Mouse (Mus musculus) embryonic facial prominence, embryonic 11.5 days (tissue): Measurements from ENCODE around the gene Rfc2. TPM values are rescaled to one million over a fixed set of nuclear protein-coding genes. Genes with fewer than 3 reads are reported as not detected.

Experiments used
- ATAC-seq: fragments of 200-750 bp; cut with Nextera tagmentation; replicated peaks from 2 replicates; pipeline ENCODE4 v1.8.0; 2017; ENCODE audit warnings: low read depth; ENCODE audit not compliant: insufficient number of reproducible peaks, low FRiP score, low TSS enrichment
- DNase-seq: peaks from one replicate; pipeline ENCODE4 v3.0.0-alpha.2; 2015; ENCODE audit warnings: low spot score
- H3K27ac ChIP-seq: fragments of 300-500 bp; sonication (generic); replicated peaks from 2 replicates; pipeline ENCODE4 v1.5.1; 2014; ENCODE audit warnings: mild to moderate bottlenecking, low read depth, low read length, control low read depth
- H3K27me3 ChIP-seq: fragments of 300-500 bp; sonication (generic); 2 replicates; pipeline ENCODE4 v1.6.1; 2014; ENCODE audit warnings: mild to moderate bottlenecking, low read length, moderate library complexity, mixed read lengths; ENCODE audit not compliant: control insufficient read depth, insufficient read depth
- H3K36me3 ChIP-seq: fragments of 300-500 bp; sonication (generic); replicated peaks from 2 replicates; pipeline ENCODE4 v1.6.1; 2014; ENCODE audit warnings: low read depth, mild to moderate bottlenecking, low read length, moderate library complexity, mixed read lengths; ENCODE audit not compliant: control insufficient read depth, insufficient read depth
- H3K4me1 ChIP-seq: fragments of 300-500 bp; sonication (generic); 2 replicates; pipeline ENCODE4 v1.6.1; 2014; ENCODE audit warnings: low read length, mixed read lengths; ENCODE audit not compliant: control insufficient read depth, insufficient read depth
- H3K4me2 ChIP-seq: fragments of 300-500 bp; sonication (generic); 2 replicates; pipeline ENCODE4 v1.6.1; 2014; ENCODE audit warnings: low read depth, mild to moderate bottlenecking, control low read depth, low read length, moderate library complexity
- H3K4me3 ChIP-seq: fragments of 300-500 bp; sonication (generic); 2 replicates; pipeline ENCODE4 v1.5.1; 2014; ENCODE audit warnings: low read depth, low read length, control low read depth
- H3K9ac ChIP-seq: fragments of 300-500 bp; sonication (generic); replicated peaks from 2 replicates; pipeline ENCODE4 v1.6.1; 2014; ENCODE audit warnings: mild to moderate bottlenecking, control low read depth, low read length
- H3K9me3 ChIP-seq: fragments of 300-500 bp; sonication (generic); replicated peaks from 2 replicates; pipeline ENCODE4 v1.6.1; 2016; ENCODE audit warnings: mild to moderate bottlenecking, low read length, inconsistent platforms, mixed read lengths; ENCODE audit not compliant: control insufficient read depth
- WGBS: fragments of 180-500 bp; shearing (Covaris S2); extraction: QIAGEN DNeasy Blood & Tissue Kit; methylation state at CpG from one replicate; pipeline ENCODE4 v1.1.7; 2014; 5-methylcytosine and 5-hydroxymethylcytosine counted together
- polyA plus RNA-seq: library from polyadenylated mRNA; unstranded; fragments of >200 nt; fragmentation: Nextera tagmentation; extraction: Ambion mirVana; gene quantifications from 2 replicates; pipeline ENCODE4 v1.2.1, GENCODE M21; 2014

The Rfc2 gene
- polyA plus RNA-seq, 1 experiment from 2014 or later: 344 TPM

- ATAC-seq (no peak), DNase-seq (no peak)
- H3K4me3 ChIP-seq: no peak overlapping the region
- no peak overlapping the region for H3K9ac ChIP-seq
- no peak overlapping the region for H3K4me2 ChIP-seq
- H3K4me1 ChIP-seq: peaks cover 8% of the 10 kb centered on the region
- H3K27ac ChIP-seq: no peak overlapping the region
- no peaks in the 10 kb centered on the region for H3K36me3 ChIP-seq
- H3K9me3 ChIP-seq: no peaks in the 10 kb centered on the region
- no peaks in the 10 kb centered on the region for H3K27me3 ChIP-seq
- 86% methylated on average over 5 of the region's 5 CpGs for WGBS
Observed at GRCm38 (mm10) chr5:134553951-134554546, 27.1 kb upstream of the Rfc2 start.

GRCm38 (mm10) chr5:134555463-134556164, 25.6 kb upstream of the Rfc2 start:
- Histone ChIP-seq H3K4me3 (no peak overlapping the region), H3K4me1 (peaks cover 8% of the 10 kb centered on the region), H3K36me3 (no peaks in the 10 kb centered on the region), H3K9ac (no peak overlapping the region), H3K4me2 (peak overlapping the region; percentile 33), H3K27ac (no peak overlapping the region; the same call in 1 of the 2 replicates), H3K9me3 (no peaks in the 10 kb centered on the region), H3K27me3 (no peaks in the 10 kb centered on the region)
- DNase-seq: peak; percentile 88
- no peak for ATAC-seq
- 9% methylated on average over 20 of the region's 20 CpGs for WGBS

GRCm38 (mm10) chr5:134560071-134560449, 21.1 kb upstream of the Rfc2 start, which contains the start of gene Syna:
TSS of gene Syna (minus strand) at chr5:134560171.
- Histone ChIP-seq H3K9ac (no peak within 1 kb of the TSS), H3K36me3 (no peaks in the 10 kb centered on the region), H3K9me3 (no peaks in the 10 kb centered on the region), H3K4me3 (no peak within 1 kb of the TSS), H3K4me1 (no peaks in the 10 kb centered on the region), H3K27me3 (no peaks in the 10 kb centered on the region), H3K4me2 (no peak within 1 kb of the TSS), H3K27ac (no peak within 1 kb of the TSS)
- 87% methylated on average over 7 of the region's 7 CpGs for WGBS
- ATAC-seq: no peak
- no peak for DNase-seq

- no peak overlapping the region for H3K27ac ChIP-seq
- H3K9me3 ChIP-seq: no peaks in the 10 kb centered on the region
- H3K4me3 ChIP-seq: no peak overlapping the region
- DNase-seq (no peak), ATAC-seq (no peak)
- H3K4me1 ChIP-seq: no peaks in the 10 kb centered on the region
- no peaks in the 10 kb centered on the region for H3K36me3 ChIP-seq
- H3K9ac ChIP-seq: no peak overlapping the region
- no peaks in the 10 kb centered on the region for H3K27me3 ChIP-seq
- WGBS: 80% methylated on average over 16 of the region's 16 CpGs
- H3K4me2 ChIP-seq: no peak overlapping the region
Observed at GRCm38 (mm10) chr5:134560450-134561171, 20.6 kb upstream of the Rfc2 start.

- DNase-seq (no peak), ATAC-seq (no peak)
- H3K27me3 ChIP-seq: no peaks in the 10 kb centered on the region
- H3K27ac ChIP-seq: no peak overlapping the region
- no peaks in the 10 kb centered on the region for H3K4me1 ChIP-seq
- no peaks in the 10 kb centered on the region for H3K9me3 ChIP-seq
- no peak overlapping the region for H3K4me3 ChIP-seq
- WGBS: 98% methylated on average over 2 of the region's 2 CpGs
- no peak overlapping the region for H3K9ac ChIP-seq
- no peaks in the 10 kb centered on the region for H3K36me3 ChIP-seq
- H3K4me2 ChIP-seq: no peak overlapping the region
Observed at GRCm38 (mm10) chr5:134564272-134564671, 16.9 kb upstream of the Rfc2 start.

- 90% methylated on average over 6 of the region's 6 CpGs for WGBS
- Histone ChIP-seq H3K36me3 (no peaks in the 10 kb centered on the region), H3K4me2 (no peak overlapping the region), H3K4me1 (no peaks in the 10 kb centered on the region), H3K27ac (no peak overlapping the region), H3K27me3 (no peaks in the 10 kb centered on the region), H3K9me3 (no peaks in the 10 kb centered on the region), H3K9ac (no peak overlapping the region), H3K4me3 (no peak overlapping the region)
- no peak for DNase-seq
- ATAC-seq: no peak
Observed at GRCm38 (mm10) chr5:134565696-134566095, 15.5 kb upstream of the Rfc2 start.

GRCm38 (mm10) chr5:134567445-134567844, 13.7 kb upstream of the Rfc2 start:
- no peaks in the 10 kb centered on the region for H3K36me3 ChIP-seq
- H3K4me1 ChIP-seq: no peaks in the 10 kb centered on the region
- H3K27me3 ChIP-seq: no peaks in the 10 kb centered on the region
- ATAC-seq (no peak), DNase-seq (no peak)
- no peaks in the 10 kb centered on the region for H3K9me3 ChIP-seq
- H3K4me3 ChIP-seq: no peak overlapping the region
- no peak overlapping the region for H3K27ac ChIP-seq
- WGBS: 83% methylated on average over 4 of the region's 4 CpGs
- H3K9ac ChIP-seq: no peak overlapping the region
- no peak overlapping the region for H3K4me2 ChIP-seq

- Histone ChIP-seq H3K9me3 (no peaks in the 10 kb centered on the region), H3K9ac (no peak overlapping the region), H3K4me2 (no peak overlapping the region), H3K4me3 (no peak overlapping the region), H3K4me1 (no peaks in the 10 kb centered on the region), H3K36me3 (no peaks in the 10 kb centered on the region), H3K27ac (no peak overlapping the region), H3K27me3 (no peaks in the 10 kb centered on the region)
- ATAC-seq (no peak), DNase-seq (no peak)
- 67% methylated on average over 3 of the region's 3 CpGs for WGBS
Observed at GRCm38 (mm10) chr5:134568030-134568429, 13.1 kb upstream of the Rfc2 start.
